Mouse (Mus musculus): ENCODE results near the gene Pi16. TPM values are rescaled to one million over a fixed set of nuclear protein-coding genes. Genes with fewer than 3 reads are reported as not detected.

Gene Pi16
- polyA plus RNA-seq, 1 experiment from 2014 or later, result 2.4 TPM

- H3K4me2 ChIP-seq, result peak overlapping the region; percentile 48
- ATAC-seq (ENCODE audit: borderline replicate concordance, extremely low read depth, low FRiP score, low TSS enrichment), result peak; percentile 21; the same call in 1 of the 2 replicates
- peaks cover 13% of the 10 kb centered on the region for H3K4me1 ChIP-seq
- H3K27ac ChIP-seq, result no peak overlapping the region
- no peaks in the 10 kb centered on the region for H3K9me3 ChIP-seq
- peak overlapping the region; percentile 14 for H3K4me3 ChIP-seq
- no peak overlapping the region; the same call in 1 of the 2 replicates for H3K9ac ChIP-seq
- 22% methylated on average over 41 of the region's 41 CpGs for WGBS
- H3K36me3 ChIP-seq, result no peaks in the 10 kb centered on the region
- H3K27me3 ChIP-seq, result peaks cover 40% of the 10 kb centered on the region
Measured at GRCm38 (mm10) chr17:29321765-29322602, 4.5 kb downstream of the Pi16 start.

- Histone ChIP-seq H3K27ac (no peak overlapping the region), H3K36me3 (no peaks in the 10 kb centered on the region), H3K9me3 (no peaks in the 10 kb centered on the region), H3K4me2 (peak overlapping the region; percentile 48), H3K4me3 (peak overlapping the region; percentile 14; the same call in 1 of the 2 replicates), H3K9ac (no peak overlapping the region), H3K27me3 (peaks cover 46% of the 10 kb centered on the region), H3K4me1 (peaks cover 15% of the 10 kb centered on the region)
- ATAC-seq (ENCODE audit: borderline replicate concordance, extremely low read depth, low FRiP score, low TSS enrichment), result peak; percentile 72
- 24% methylated on average over 18 of the region's 18 CpGs for WGBS
Measured at GRCm38 (mm10) chr17:29322603-29322962, 5.1 kb downstream of the Pi16 start.

- no peaks in the 10 kb centered on the region for H3K36me3 ChIP-seq
Measured at GRCm38 (mm10) chr17:29323625-29324024, 6.1 kb downstream of the Pi16 start.

GRCm38 (mm10) chr17:29325831-29326230 lies 8.4 kb downstream of the Pi16 start:
- Histone ChIP-seq H3K27ac (no peak overlapping the region), H3K9ac (no peak overlapping the region), H3K4me3 (no peak overlapping the region), H3K27me3 (peaks cover 39% of the 10 kb centered on the region), H3K4me2 (no peak overlapping the region), H3K36me3 (0 out of 2 replicates have a peak, but pooled peaks cover 4% of the 10 kb centered on the region), H3K9me3 (no peaks in the 10 kb centered on the region), H3K4me1 (peaks cover 11% of the 10 kb centered on the region)
- WGBS, result 72% methylated on average over 13 of the region's 13 CpGs
- no peak for ATAC-seq (ENCODE audit: borderline replicate concordance, extremely low read depth, low FRiP score, low TSS enrichment)

More at GRCm38 (mm10) chr17:29323625-29324024, 6.1 kb downstream of the Pi16 start:
- ATAC-seq (ENCODE audit: borderline replicate concordance, extremely low read depth, low FRiP score, low TSS enrichment), result no peak
- no peaks in the 10 kb centered on the region for H3K9me3 ChIP-seq
- H3K4me1 ChIP-seq, result peaks cover 15% of the 10 kb centered on the region
- H3K9ac ChIP-seq, result no peak overlapping the region
- peaks cover 47% of the 10 kb centered on the region for H3K27me3 ChIP-seq
- H3K4me3 ChIP-seq, result no peak overlapping the region
- 87% methylated on average over 3 of the region's 3 CpGs for WGBS
- H3K27ac ChIP-seq, result no peak overlapping the region
- H3K4me2 ChIP-seq, result no peak overlapping the region

GRCm38 (mm10) chr17:29326531-29327529 lies 9.3 kb downstream of the Pi16 start:
- ATAC-seq (ENCODE audit: borderline replicate concordance, extremely low read depth, low FRiP score, low TSS enrichment), result no peak
- peaks cover 29% of the 10 kb centered on the region for H3K27me3 ChIP-seq
- H3K4me3 ChIP-seq, result peak overlapping the region; percentile 21
- no peaks in the 10 kb centered on the region for H3K9me3 ChIP-seq
- peaks cover 11% of the 10 kb centered on the region for H3K36me3 ChIP-seq
- H3K9ac ChIP-seq, result 0 out of 2 replicates have a peak overlapping the region, but pooled peaks have one; percentile 5
- peaks cover 11% of the 10 kb centered on the region for H3K4me1 ChIP-seq
- H3K4me2 ChIP-seq, result peak overlapping the region; percentile 58
- 23% methylated on average over 52 of the region's 52 CpGs for WGBS
- no peak overlapping the region for H3K27ac ChIP-seq

GRCm38 (mm10) chr17:29327691-29328090 lies 10.2 kb downstream of the Pi16 start:
- no peak for ATAC-seq (ENCODE audit: borderline replicate concordance, extremely low read depth, low FRiP score, low TSS enrichment)
- Histone ChIP-seq H3K9ac (no peak overlapping the region), H3K4me3 (no peak overlapping the region), H3K27ac (no peak overlapping the region), H3K27me3 (peaks cover 20% of the 10 kb centered on the region), H3K4me1 (peaks cover 11% of the 10 kb centered on the region), H3K36me3 (peaks cover 20% of the 10 kb centered on the region), H3K9me3 (no peaks in the 10 kb centered on the region), H3K4me2 (no peak overlapping the region)
- WGBS, result 75% methylated on average over 9 of the region's 9 CpGs

- Histone ChIP-seq H3K9ac (no peak overlapping the region), H3K27ac (no peak overlapping the region), H3K27me3 (peaks cover 17% of the 10 kb centered on the region), H3K4me3 (no peak overlapping the region), H3K36me3 (peaks cover 39% of the 10 kb centered on the region), H3K4me2 (no peak overlapping the region), H3K9me3 (no peaks in the 10 kb centered on the region), H3K4me1 (peaks cover 11% of the 10 kb centered on the region)
- WGBS, result 78% methylated on average over 3 of the region's 3 CpGs
- ATAC-seq (ENCODE audit: borderline replicate concordance, extremely low read depth, low FRiP score, low TSS enrichment), result no peak
Measured at GRCm38 (mm10) chr17:29330221-29330620, 12.7 kb downstream of the Pi16 start.

- H3K9me3 ChIP-seq, result no peaks in the 10 kb centered on the region
- peaks cover 11% of the 10 kb centered on the region for H3K4me1 ChIP-seq
- no peak overlapping the region for H3K9ac ChIP-seq
- no peak for ATAC-seq (ENCODE audit: borderline replicate concordance, extremely low read depth, low FRiP score, low TSS enrichment)
- no peak overlapping the region for H3K4me2 ChIP-seq
- 34% methylated on average over 5 of the region's 5 CpGs for WGBS
- H3K27ac ChIP-seq, result no peak overlapping the region
- peaks cover 45% of the 10 kb centered on the region for H3K36me3 ChIP-seq
- H3K27me3 ChIP-seq, result peaks cover 14% of the 10 kb centered on the region
- no peak overlapping the region for H3K4me3 ChIP-seq
Measured at GRCm38 (mm10) chr17:29330671-29331410, 13.4 kb downstream of the Pi16 start.

- Histone ChIP-seq H3K4me2 (no peak overlapping the region), H3K9ac (no peak overlapping the region), H3K27ac (no peak overlapping the region), H3K36me3 (peaks cover 59% of the 10 kb centered on the region), H3K4me3 (no peak overlapping the region), H3K27me3 (peaks cover 4% of the 10 kb centered on the region), H3K9me3 (no peaks in the 10 kb centered on the region), H3K4me1 (0 out of 2 replicates have a peak, but pooled peaks cover 1% of the 10 kb centered on the region)
- no peak; the same call in 1 of the 2 replicates for ATAC-seq (ENCODE audit: borderline replicate concordance, extremely low read depth, low FRiP score, low TSS enrichment)
- WGBS, result 77% methylated on average over 4 of the region's 4 CpGs
Measured at GRCm38 (mm10) chr17:29332186-29332685, 14.8 kb downstream of the Pi16 start.

- 90% methylated on average over 19 of the region's 19 CpGs for WGBS
- no peak for ATAC-seq (ENCODE audit: borderline replicate concordance, extremely low read depth, low FRiP score, low TSS enrichment)
Measured at GRCm38 (mm10) chr17:29336266-29336990, 18.9 kb downstream of the Pi16 start.

More at GRCm38 (mm10) chr17:29336266-29336990, 18.9 kb downstream of the Pi16 start:
- Histone ChIP-seq H3K27me3 (no peaks in the 10 kb centered on the region), H3K4me2 (no peak overlapping the region), H3K36me3 (peaks cover 87% of the 10 kb centered on the region), H3K4me1 (peaks cover 26% of the 10 kb centered on the region), H3K4me3 (no peak overlapping the region), H3K9ac (no peak overlapping the region), H3K9me3 (no peaks in the 10 kb centered on the region), H3K27ac (no peak overlapping the region)
